Mouse (Mus musculus) liver, adult 2 months (tissue): ENCODE data around the gene Gm2a.

Source experiments
- CTCF ChIP-seq: fragments of 200-500 bp; IDR thresholded peaks from 2 replicates; pipeline ENCODE4 v1.5.1; 2011; ENCODE audit warnings: low read depth, low read length, control low read depth
- POLR2A ChIP-seq: fragments of 200-500 bp; IDR thresholded peaks from 2 replicates; pipeline ENCODE4 v1.6.1; 2011; ENCODE audit warnings: low read length, control low read depth; ENCODE audit not compliant: insufficient read depth; ENCODE audit errors: extremely low read depth

- no peak for TF ChIP-seq POLR2A
- no peak for TF ChIP-seq CTCF
Observed at GRCm38 (mm10) chr11:55099868-55100267, 2.0 kb downstream of the Gm2a start.
